Mouse (Mus musculus): ENCODE results near the gene Fam227a. TPM values are rescaled to one million over a fixed set of nuclear protein-coding genes. Genes with fewer than 3 reads are reported as not detected.
A peak's percentile ranks its signal among the peaks of the same experiment; 100 is the strongest.

The Fam227a gene
- total and polyA plus RNA-seq, 3 experiments: 0.35 to 0.60 TPM; not detected in 1

DNA sequence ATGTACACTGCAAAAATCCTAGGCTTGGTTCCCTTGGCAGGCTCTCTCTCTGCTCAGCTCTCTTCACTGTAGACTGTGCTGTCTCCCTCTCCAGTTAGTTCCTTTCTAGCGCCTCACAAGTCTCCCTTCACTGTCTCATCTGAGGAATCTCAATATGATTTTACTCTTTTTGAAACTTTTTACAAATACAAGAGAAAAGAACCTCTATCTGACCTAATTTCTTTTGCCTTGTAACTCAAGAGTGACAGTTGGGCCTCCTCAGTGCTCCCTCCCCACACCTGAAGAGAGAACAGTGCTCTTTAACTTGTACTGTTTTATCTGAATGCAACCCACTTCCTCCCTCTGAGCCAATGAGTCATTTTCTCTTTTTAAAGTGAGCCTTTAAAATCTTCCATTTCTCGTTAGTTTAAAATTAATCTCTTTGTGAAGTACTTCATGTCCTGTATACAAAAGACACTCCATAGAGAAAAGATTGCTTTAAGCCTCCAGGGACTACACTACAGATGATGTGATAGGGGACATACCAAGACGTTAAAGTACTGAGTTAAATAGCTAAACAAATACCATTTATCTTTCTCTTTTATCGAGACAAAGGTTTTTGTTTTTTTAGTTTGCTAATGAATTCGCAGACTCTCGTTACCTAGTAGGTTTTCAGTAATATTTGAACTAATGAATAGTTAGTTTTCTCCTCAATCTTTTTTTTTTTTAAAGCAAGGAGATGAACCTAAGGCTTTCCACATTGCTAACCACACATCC is 80.9 kb downstream of the Fam227a start (continued):
- 0 out of 2 replicates have a peak, but pooled peaks have one; percentile 51 for TF ChIP-seq MYC (IDR thresholded peaks at IDR 0.05; ENCODE audit: low read depth, low read length)
- no peak for TF ChIP-seq RAD21 (IDR thresholded peaks at IDR 0.05; ENCODE audit: low read depth, low read length)
- TF ChIP-seq HCFC1 (IDR thresholded peaks at IDR 0.05; ENCODE audit: low read depth, low read length): peak; percentile 57
- peak; percentile 94 for TF ChIP-seq CHD1 (IDR thresholded peaks at IDR 0.05; ENCODE audit: low read depth, low read length)

DNA sequence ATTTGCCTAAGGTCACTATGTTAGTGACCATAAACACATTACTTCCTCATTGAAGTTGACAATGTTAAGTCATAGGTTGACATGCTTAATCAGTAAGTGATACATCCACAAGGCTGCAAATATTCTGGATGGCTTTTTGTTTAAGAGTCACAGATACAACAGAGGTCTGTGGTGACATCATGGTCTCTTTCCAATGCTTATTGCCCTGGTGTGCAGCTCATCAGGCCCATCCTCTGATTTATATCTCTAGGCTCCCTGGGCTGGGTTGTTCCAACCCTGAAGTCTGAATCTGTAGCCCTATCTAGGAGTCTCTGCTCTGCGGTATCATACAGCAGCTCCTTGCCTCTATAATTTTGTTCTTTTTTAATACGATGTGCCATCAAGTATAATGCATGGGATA is 81.8 kb downstream of the Fam227a start:
- H3K4me1 ChIP-seq (ENCODE audit: control insufficient read depth in 1 of 2, insufficient read depth in 2 of 2, low read length in 2 of 2): peaks cover 15% of the 10 kb centered on the region in 2 experiments
- no peaks in the 10 kb centered on the region for H3K27me3 ChIP-seq (ENCODE audit: control insufficient read depth in 1 of 2, insufficient read depth in 2 of 2, low read length in 2 of 2)
- no peak overlapping the region for H3K9ac ChIP-seq (ENCODE audit: control insufficient read depth, low read depth, low read length, poor library complexity, severe bottlenecking)
- DNase-seq (ENCODE audit: low read depth, low spot score): peak; percentile 64
- H3K4me3 ChIP-seq (ENCODE audit: control insufficient read depth in 1 of 2, insufficient read depth in 1 of 2, low read depth in 2 of 2, low read length in 2 of 2): peak overlapping the region in 1 of 2 experiments; percentile 27; a peak in 1 of 4 replicates
- TF ChIP-seq ETS1 (IDR thresholded peaks at IDR 0.05; ENCODE audit: low read depth, low read length): peak; percentile 59; the same call in 1 of the 2 replicates
- TF ChIP-seq MYC (IDR thresholded peaks at IDR 0.05; ENCODE audit: low read depth, low read length): no peak
- TF ChIP-seq MAX (IDR thresholded peaks at IDR 0.05; ENCODE audit: low read length): peak; percentile 45; the same call in 1 of the 2 replicates
- TF ChIP-seq GATA1 (IDR thresholded peaks at IDR 0.05; ENCODE audit: low read depth, low read length): 0 out of 2 replicates have a peak, but pooled peaks have one; percentile 40
- peak; percentile 27; the same call in 1 of the 2 replicates for TF ChIP-seq RCOR1 (IDR thresholded peaks at IDR 0.05; ENCODE audit: low read depth, low read length)
- TF ChIP-seq TAL1 (IDR thresholded peaks at IDR 0.05; ENCODE audit: low read length): no peak
- peak; percentile 17 to 32; a peak in 1 of 4 replicates for TF ChIP-seq EP300 (IDR thresholded peaks at IDR 0.05; ENCODE audit: low read depth in 1 of 2, low read length in 2 of 2)
- peak; percentile 35; the same call in 1 of the 2 replicates for TF ChIP-seq TCF12 (IDR thresholded peaks at IDR 0.05; ENCODE audit: low read depth, low read length)
- no peak for TF ChIP-seq ZMIZ1 (IDR thresholded peaks at IDR 0.05; ENCODE audit: low read depth, low read length)
- peak overlapping the region; percentile 47 for H3K27ac ChIP-seq (ENCODE audit: control insufficient read depth, low read depth, low read length)
- no peaks in the 10 kb centered on the region for H3K79me2 ChIP-seq (ENCODE audit: control insufficient read depth, insufficient read depth, low read length, poor library complexity)
- H3K36me3 ChIP-seq (ENCODE audit: control insufficient read depth in 1 of 2, insufficient read depth in 2 of 2, low read length in 2 of 2): peaks cover 0 to 13% of the 10 kb centered on the region in 2 experiments; a peak in 2 of 4 replicates
- H3K9me3 ChIP-seq (replicated peaks; ENCODE audit: insufficient read depth, low read length): no peaks in the 10 kb centered on the region

DNA sequence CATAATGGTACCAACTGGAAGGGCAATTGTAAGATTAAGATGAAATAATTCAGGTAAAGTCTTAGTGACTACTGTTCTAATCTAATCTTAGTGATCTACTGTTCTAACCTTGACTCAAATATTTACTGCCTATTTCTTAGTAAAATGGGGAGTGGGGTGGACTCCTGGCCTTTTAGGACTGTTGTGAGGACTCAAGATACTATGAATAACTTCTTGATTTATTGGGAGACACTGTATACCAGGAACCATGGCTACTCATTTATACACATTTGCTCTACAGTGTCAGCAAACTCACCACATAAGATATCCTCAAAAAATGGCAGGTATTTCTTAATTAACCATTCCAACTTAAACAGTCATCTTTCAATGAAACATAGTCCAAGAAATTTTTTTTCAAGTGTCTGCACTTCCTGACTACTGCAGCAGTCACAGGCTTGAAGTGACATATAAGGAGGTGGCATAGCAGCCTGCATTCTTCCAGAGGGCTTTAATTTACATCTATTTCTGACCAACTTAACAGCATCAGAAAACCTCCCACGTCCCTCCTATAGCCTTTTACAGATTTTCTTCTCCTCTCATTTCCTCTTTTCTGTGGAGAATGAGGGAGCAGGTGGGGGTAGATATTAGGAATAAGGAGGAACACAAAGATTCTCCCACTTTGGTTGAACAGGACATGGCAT is 83.1 kb downstream of the Fam227a start:
- Histone ChIP-seq H3K36me3 (ENCODE audit: control insufficient read depth in 1 of 2, insufficient read depth in 2 of 2, low read length in 2 of 2) (peaks cover 0 to 17% of the 10 kb centered on the region in 2 experiments; a peak in 2 of 4 replicates), H3K79me2 (ENCODE audit: control insufficient read depth, insufficient read depth, low read length, poor library complexity) (no peaks in the 10 kb centered on the region), H3K9me3 (replicated peaks; ENCODE audit: insufficient read depth, low read length) (no peaks in the 10 kb centered on the region), H3K27ac (ENCODE audit: control insufficient read depth, low read depth, low read length) (no peak overlapping the region), H3K9ac (ENCODE audit: control insufficient read depth, low read depth, low read length, poor library complexity, severe bottlenecking) (no peak overlapping the region), H3K4me1 (ENCODE audit: control insufficient read depth in 1 of 2, insufficient read depth in 2 of 2, low read length in 2 of 2) (peaks cover 15% of the 10 kb centered on the region in 2 experiments), H3K4me3 (ENCODE audit: control insufficient read depth in 1 of 2, insufficient read depth in 1 of 2, low read depth in 2 of 2, low read length in 2 of 2) (no peak overlapping the region), H3K27me3 (ENCODE audit: control insufficient read depth in 1 of 2, insufficient read depth in 2 of 2, low read length in 2 of 2) (no peaks in the 10 kb centered on the region)
- no peak for DNase-seq (ENCODE audit: low read depth, low spot score)
- TF ChIP-seq NRF1 (IDR thresholded peaks at IDR 0.05; ENCODE audit: insufficient read depth, low read depth, low read length, poor library complexity, severe bottlenecking) (no peak), MYB (IDR thresholded peaks at IDR 0.05; ENCODE audit: low read depth, low read length) (no peak), POLR2AphosphoS2 (IDR thresholded peaks at IDR 0.05; ENCODE audit: low read length) (no peak), MAFK (IDR thresholded peaks at IDR 0.05; ENCODE audit: borderline replicate concordance, low read depth, low read length) (no peak), NELFE (IDR thresholded peaks at IDR 0.05; ENCODE audit: low read depth, low read length) (no peak), ZC3H11A (IDR thresholded peaks at IDR 0.05; ENCODE audit: low read depth, low read length) (no peak), JUND (IDR thresholded peaks at IDR 0.05; ENCODE audit: low read depth, low read length) (no peak), GABPA (IDR thresholded peaks at IDR 0.05; ENCODE audit: low read depth, low read length) (no peak), ZKSCAN1 (IDR thresholded peaks at IDR 0.05; ENCODE audit: low read depth, low read length) (no peak), MYC (IDR thresholded peaks at IDR 0.05; ENCODE audit: low read depth, low read length) (no peak), ELF1 (IDR thresholded peaks at IDR 0.05; ENCODE audit: low read depth, low read length) (no peak), TAL1 (IDR thresholded peaks at IDR 0.05; ENCODE audit: low read length) (no peak), USF2 (IDR thresholded peaks at IDR 0.05; ENCODE audit: borderline replicate concordance in 1 of 2, insufficient read depth in 1 of 2, low read depth in 1 of 2, low read length in 2 of 2) (no peak), RCOR1 (IDR thresholded peaks at IDR 0.05; ENCODE audit: low read depth, low read length) (no peak), E2F4 (IDR thresholded peaks at IDR 0.05; ENCODE audit: borderline replicate concordance, low read depth, low read length) (no peak), ETS1 (IDR thresholded peaks at IDR 0.05; ENCODE audit: low read depth, low read length) (no peak), SMC3 (IDR thresholded peaks at IDR 0.05; ENCODE audit: low read depth, low read length) (no peak), MAZ (IDR thresholded peaks at IDR 0.05; ENCODE audit: low read depth, low read length) (no peak)

Data from MEL (cell line).